Mouse (Mus musculus) midbrain, embryonic 12.5 days (tissue): ENCODE results near the gene Arl2bp. TPM values are rescaled to one million over a fixed set of nuclear protein-coding genes. Genes with fewer than 3 reads are reported as not detected.

Experiments used
- ATAC-seq: fragments of 200-750 bp; cut with Nextera tagmentation; 2 replicates; pipeline ENCODE4 v1.8.0; 2017; ENCODE audit warnings: low read depth, moderate TSS enrichment, moderate library complexity; ENCODE audit not compliant: low FRiP score
- H3K27ac ChIP-seq: fragments of 300-500 bp; sonication (generic); replicated peaks from 2 replicates; pipeline ENCODE4 v1.5.1; 2016; ENCODE audit warnings: mild to moderate bottlenecking
- H3K27me3 ChIP-seq: fragments of 300-500 bp; sonication (generic); 2 replicates; pipeline ENCODE4 v1.6.1; 2016; ENCODE audit warnings: mild to moderate bottlenecking
- H3K36me3 ChIP-seq: fragments of 300-500 bp; sonication (generic); 2 replicates; pipeline ENCODE4 v1.6.1; 2016
- H3K4me1 ChIP-seq: fragments of 300-500 bp; sonication (generic); 2 replicates; pipeline ENCODE4 v1.6.1; 2016
- H3K4me2 ChIP-seq: fragments of 300-500 bp; sonication (generic); replicated peaks from 2 replicates; pipeline ENCODE4 v1.6.1; 2016; ENCODE audit warnings: mild to moderate bottlenecking, moderate library complexity
- H3K4me3 ChIP-seq: fragments of 300-500 bp; sonication (generic); 2 replicates; pipeline ENCODE4 v1.5.1; 2016; ENCODE audit warnings: mild to moderate bottlenecking
- H3K9ac ChIP-seq: fragments of 300-500 bp; sonication (generic); replicated peaks from 2 replicates; pipeline ENCODE4 v1.6.1; 2016; ENCODE audit warnings: mild to moderate bottlenecking, moderate library complexity
- H3K9me3 ChIP-seq: fragments of 300-500 bp; sonication (generic); 2 replicates; pipeline ENCODE4 v1.6.1; 2016; ENCODE audit warnings: mild to moderate bottlenecking
- WGBS: fragments of 180-500 bp; shearing (Covaris S2); methylation state at CpG from one replicate; pipeline ENCODE4 v1.1.7; 2016; 5-methylcytosine and 5-hydroxymethylcytosine counted together
- polyA plus RNA-seq: library from polyadenylated mRNA; unstranded; fragments of >200 nt; fragmentation: Nextera tagmentation; extraction: Ambion mirVana; gene quantifications from 2 replicates; pipeline ENCODE4 v1.2.1, GENCODE M21; 2016

Gene Arl2bp
- 238 and 247 TPM in 2 replicates for polyA plus RNA-seq

GRCm38 (mm10) chr8:94666456-94667308, at the start of gene Arl2bp:
Arl2bp (plus strand) TSS chr8:94666600.
- ATAC-seq: peak; percentile 99
- Histone ChIP-seq H3K4me2 (peak within 1 kb of the TSS; percentile 68), H3K4me1 (peaks cover 14% of the 10 kb centered on the region), H3K9ac (peak within 1 kb of the TSS; percentile 92), H3K9me3 (no peaks in the 10 kb centered on the region), H3K27ac (peak within 1 kb of the TSS; percentile 90), H3K4me3 (peak within 1 kb of the TSS; percentile 83), H3K36me3 (peaks cover 35% of the 10 kb centered on the region), H3K27me3 (no peaks in the 10 kb centered on the region)
- under 1% methylated on average over 64 of the region's 74 CpGs for WGBS

DNA sequence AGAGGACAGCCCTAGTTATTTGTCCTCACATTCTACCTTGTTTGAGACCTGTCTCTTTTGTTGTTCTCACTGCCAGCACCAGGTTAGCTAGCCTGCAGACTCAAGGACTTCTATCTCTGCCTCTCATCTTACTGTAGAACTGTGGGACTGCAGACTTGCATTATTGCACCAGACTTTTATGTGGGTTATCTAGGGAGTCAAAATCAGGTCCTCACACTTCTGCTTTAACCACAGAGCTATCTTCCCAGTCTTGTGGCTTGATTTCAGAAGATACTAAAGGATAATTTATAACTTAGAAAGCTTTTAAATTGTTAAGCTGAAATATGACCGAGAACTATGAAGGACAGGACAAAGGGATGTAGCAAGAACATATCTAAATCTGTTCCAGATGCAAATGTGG, 41.5 kb upstream of the Arl2bp start:
- 98% methylated on average over 1 of the region's 1 CpGs for WGBS
- no peaks in the 10 kb centered on the region for H3K9me3 ChIP-seq
- no peak overlapping the region for H3K4me2 ChIP-seq
- no peak overlapping the region for H3K4me3 ChIP-seq
- H3K9ac ChIP-seq: no peak overlapping the region
- ATAC-seq: no peak
- H3K36me3 ChIP-seq: peaks cover 27% of the 10 kb centered on the region
- no peaks in the 10 kb centered on the region for H3K27me3 ChIP-seq
- no peak overlapping the region for H3K27ac ChIP-seq
- no peaks in the 10 kb centered on the region for H3K4me1 ChIP-seq

DNA sequence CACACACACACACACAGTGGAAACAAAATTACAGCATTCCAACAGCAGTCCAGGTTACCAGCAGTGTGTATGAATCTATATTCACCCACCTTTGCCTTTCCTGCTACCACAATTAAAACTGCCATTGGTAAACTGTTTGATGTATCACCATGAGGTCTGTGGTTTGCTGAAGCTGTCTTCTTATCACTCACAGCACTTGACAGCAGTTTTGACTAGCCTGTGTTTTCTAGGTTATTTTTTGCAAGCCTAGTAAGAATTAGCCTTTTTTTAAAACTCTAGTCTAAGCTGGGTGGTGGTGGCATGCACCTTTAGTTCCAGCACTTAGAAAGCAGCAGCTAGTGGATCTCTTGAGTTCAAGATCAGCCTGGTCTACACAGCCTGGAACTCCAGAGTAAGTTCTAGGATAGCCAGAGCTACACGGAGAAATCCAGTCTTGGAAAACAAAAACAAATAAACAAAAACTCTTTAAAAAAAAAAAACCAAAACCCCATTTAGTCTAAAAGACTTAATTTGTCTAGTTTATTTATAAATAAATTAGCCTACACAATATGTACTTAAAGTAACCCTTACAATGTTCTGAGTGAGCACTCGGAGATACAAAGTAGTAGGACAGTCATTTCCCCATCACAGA, 32.7 kb upstream of the Arl2bp start:
- Histone ChIP-seq H3K9ac (no peak overlapping the region), H3K36me3 (peaks cover 81% of the 10 kb centered on the region), H3K9me3 (no peaks in the 10 kb centered on the region), H3K27me3 (no peaks in the 10 kb centered on the region), H3K4me3 (no peak overlapping the region), H3K4me2 (no peak overlapping the region), H3K27ac (no peak overlapping the region), H3K4me1 (no peaks in the 10 kb centered on the region)
- ATAC-seq: no peak
- 94% methylated on average over 2 of the region's 2 CpGs for WGBS

- ATAC-seq: no peak
- Histone ChIP-seq H3K27me3 (no peaks in the 10 kb centered on the region), H3K9me3 (no peaks in the 10 kb centered on the region), H3K4me2 (no peak overlapping the region), H3K36me3 (peaks cover 85% of the 10 kb centered on the region), H3K4me3 (no peak overlapping the region), H3K4me1 (no peaks in the 10 kb centered on the region), H3K9ac (no peak overlapping the region), H3K27ac (no peak overlapping the region)
Measured at GRCm38 (mm10) chr8:94634211-94634610, 32.2 kb upstream of the Arl2bp start.

GRCm38 (mm10) chr8:94641183-94641582, 25.2 kb upstream of the Arl2bp start:
- Histone ChIP-seq H3K4me1 (no peaks in the 10 kb centered on the region), H3K9me3 (no peaks in the 10 kb centered on the region), H3K27ac (no peak overlapping the region), H3K4me2 (no peak overlapping the region), H3K27me3 (no peaks in the 10 kb centered on the region), H3K4me3 (no peak overlapping the region), H3K9ac (no peak overlapping the region), H3K36me3 (peaks cover 89% of the 10 kb centered on the region)
- ATAC-seq: no peak
- 94% methylated on average over 2 of the region's 2 CpGs for WGBS

GRCm38 (mm10) chr8:94641938-94642337, 24.5 kb upstream of the Arl2bp start:
- Histone ChIP-seq H3K36me3 (peaks cover 89% of the 10 kb centered on the region), H3K9ac (no peak overlapping the region), H3K4me2 (no peak overlapping the region), H3K4me1 (no peaks in the 10 kb centered on the region), H3K27ac (no peak overlapping the region), H3K27me3 (no peaks in the 10 kb centered on the region), H3K9me3 (no peaks in the 10 kb centered on the region), H3K4me3 (no peak overlapping the region)
- 94% methylated on average over 3 of the region's 3 CpGs for WGBS
- ATAC-seq: no peak

DNA sequence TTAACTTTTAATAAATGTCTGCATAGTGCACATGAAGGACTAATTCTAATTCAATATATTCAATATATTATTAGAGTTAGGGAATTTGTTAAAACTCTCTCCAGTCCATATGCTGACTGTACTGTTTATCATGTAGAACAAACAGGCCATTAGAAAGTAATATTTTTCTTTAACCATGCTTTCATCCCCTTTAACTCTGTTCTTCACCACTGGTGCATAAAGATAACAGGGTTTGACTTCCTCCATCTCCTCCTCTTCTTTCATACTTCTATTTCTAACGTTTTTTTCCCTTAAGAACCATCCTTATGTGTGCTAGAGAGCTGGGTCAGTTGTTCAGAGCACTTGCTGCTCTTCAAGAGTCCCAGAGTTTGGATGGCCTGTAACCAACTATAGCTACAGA, 21.2 kb upstream of the Arl2bp start:
- no peaks in the 10 kb centered on the region for H3K9me3 ChIP-seq
- no peak overlapping the region for H3K4me2 ChIP-seq
- H3K9ac ChIP-seq: no peak overlapping the region
- 71% methylated on average over 1 of the region's 1 CpGs for WGBS
- no peak overlapping the region for H3K4me3 ChIP-seq
- no peak overlapping the region for H3K27ac ChIP-seq
- H3K36me3 ChIP-seq: peaks cover 82% of the 10 kb centered on the region
- no peaks in the 10 kb centered on the region for H3K4me1 ChIP-seq
- no peaks in the 10 kb centered on the region for H3K27me3 ChIP-seq
- ATAC-seq: no peak

DNA sequence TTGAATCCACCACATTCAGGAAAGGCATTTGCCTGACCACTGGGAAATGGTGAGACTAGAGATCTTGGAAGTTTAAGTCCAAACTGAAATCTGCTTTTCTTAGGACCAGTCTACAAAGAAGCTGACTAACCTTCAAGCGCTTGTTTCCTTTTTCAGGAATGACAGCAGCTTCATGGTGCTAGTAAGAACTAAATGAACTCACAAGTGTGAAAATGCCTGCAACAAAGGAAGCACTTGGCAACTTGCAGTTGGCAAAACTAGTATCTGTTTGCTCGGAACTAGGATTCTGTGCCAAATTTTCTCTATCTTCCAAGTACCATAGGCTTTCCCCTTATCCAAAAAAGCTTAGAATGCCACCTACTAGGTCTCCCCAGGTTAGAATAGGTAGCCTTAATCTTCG, 20.2 kb upstream of the Arl2bp start:
- Histone ChIP-seq H3K4me3 (no peak overlapping the region), H3K9me3 (no peaks in the 10 kb centered on the region), H3K36me3 (peaks cover 77% of the 10 kb centered on the region), H3K4me1 (no peaks in the 10 kb centered on the region), H3K9ac (no peak overlapping the region), H3K27me3 (no peaks in the 10 kb centered on the region), H3K4me2 (no peak overlapping the region), H3K27ac (no peak overlapping the region)
- 95% methylated on average over 3 of the region's 3 CpGs for WGBS
- ATAC-seq: no peak

- H3K4me3 ChIP-seq: no peak overlapping the region
- no peak overlapping the region for H3K9ac ChIP-seq
- H3K9me3 ChIP-seq: no peaks in the 10 kb centered on the region
- no peak overlapping the region for H3K27ac ChIP-seq
- H3K4me1 ChIP-seq: no peaks in the 10 kb centered on the region
- H3K4me2 ChIP-seq: no peak overlapping the region
- ATAC-seq: no peak
- WGBS: 42% methylated on average over 3 of the region's 3 CpGs
- H3K36me3 ChIP-seq: peaks cover 76% of the 10 kb centered on the region
- no peaks in the 10 kb centered on the region for H3K27me3 ChIP-seq
Measured at GRCm38 (mm10) chr8:94649496-94649895, 16.9 kb upstream of the Arl2bp start.

DNA sequence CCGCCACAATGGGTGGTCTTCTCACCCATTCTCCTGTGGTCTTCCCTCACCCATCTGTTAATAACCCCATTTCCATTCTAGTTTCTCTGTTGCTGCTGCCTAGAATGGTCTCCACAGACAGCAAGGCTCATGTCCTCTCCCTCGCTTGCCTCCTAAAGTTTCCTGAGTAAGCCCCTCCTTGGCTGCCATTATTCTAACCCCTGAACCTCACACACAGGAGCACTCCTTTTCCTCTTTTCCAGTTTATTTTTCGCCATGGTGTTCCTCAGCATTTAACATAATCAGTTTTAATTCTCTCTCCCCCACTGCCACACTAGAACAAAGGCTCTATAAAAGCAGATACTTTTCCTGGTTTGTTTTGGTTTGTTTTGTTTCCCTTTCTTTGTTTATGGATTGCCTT, 13.4 kb upstream of the Arl2bp start:
- no peaks in the 10 kb centered on the region for H3K27me3 ChIP-seq
- H3K4me2 ChIP-seq: no peak overlapping the region
- H3K4me1 ChIP-seq: no peaks in the 10 kb centered on the region
- no peak for ATAC-seq
- H3K9me3 ChIP-seq: no peaks in the 10 kb centered on the region
- no peak overlapping the region for H3K27ac ChIP-seq
- H3K9ac ChIP-seq: no peak overlapping the region
- peaks cover 78% of the 10 kb centered on the region for H3K36me3 ChIP-seq
- H3K4me3 ChIP-seq: no peak overlapping the region
- WGBS: 90% methylated on average over 3 of the region's 3 CpGs

DNA sequence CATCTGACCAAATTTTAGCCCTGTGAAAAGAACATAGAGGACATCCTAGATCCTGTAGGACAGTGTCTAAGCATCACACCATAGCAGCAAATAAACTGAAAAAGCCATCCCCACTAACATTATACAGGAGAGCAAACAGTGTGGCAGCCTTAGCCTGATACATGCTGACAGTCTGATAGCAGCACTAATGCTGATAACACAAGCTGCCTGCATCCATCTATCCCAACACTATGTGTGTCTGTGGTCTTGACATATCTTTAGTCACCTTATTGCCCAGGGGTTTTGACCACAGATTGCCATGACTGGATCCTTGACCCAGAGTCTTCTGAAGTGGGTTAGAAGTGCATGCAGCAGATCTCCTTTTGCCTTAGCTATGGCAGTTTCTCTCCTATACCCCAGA, 11.4 kb upstream of the Arl2bp start:
- ATAC-seq: no peak
- Histone ChIP-seq H3K36me3 (peaks cover 74% of the 10 kb centered on the region), H3K27me3 (no peaks in the 10 kb centered on the region)

DNA sequence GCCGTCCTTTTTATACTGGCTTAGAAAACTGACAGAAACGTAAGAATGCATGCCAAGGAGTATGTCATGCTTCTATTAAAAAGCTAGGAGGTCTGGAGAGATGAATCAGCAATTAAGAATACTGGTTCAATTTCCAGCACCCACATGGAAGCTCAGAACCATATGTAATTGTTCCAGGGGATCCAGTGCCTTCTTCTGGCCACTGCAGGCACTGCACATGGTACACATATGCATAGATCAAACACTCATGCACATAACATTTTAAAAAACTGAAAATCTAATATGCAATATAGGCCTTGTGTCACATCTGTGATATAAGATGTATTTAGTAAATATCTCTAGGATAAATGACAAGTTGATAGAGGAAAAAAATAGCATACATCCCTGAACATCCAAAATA, 8.4 kb upstream of the Arl2bp start:
- ATAC-seq: no peak
- Histone ChIP-seq H3K4me2 (no peak overlapping the region), H3K4me1 (no peaks in the 10 kb centered on the region), H3K27ac (no peak overlapping the region), H3K9ac (no peak overlapping the region), H3K27me3 (no peaks in the 10 kb centered on the region), H3K9me3 (no peaks in the 10 kb centered on the region), H3K36me3 (peaks cover 51% of the 10 kb centered on the region), H3K4me3 (no peak overlapping the region)
- 94% methylated on average over 2 of the region's 2 CpGs for WGBS

More for the DNA sequence above, 11.4 kb upstream of the Arl2bp start:
- Histone ChIP-seq H3K4me3 (no peak overlapping the region), H3K9ac (no peak overlapping the region), H3K4me2 (no peak overlapping the region), H3K27ac (no peak overlapping the region), H3K4me1 (no peaks in the 10 kb centered on the region), H3K9me3 (no peaks in the 10 kb centered on the region)
